Mouse (Mus musculus) embryonic facial prominence, embryonic 12.5 days (tissue): ENCODE measurements at regions not wholly inside any gene's neighbourhood (a gene's known extent, or its start where the extent isn't known, plus 50 kb on each side); places are given as distances from the start of the nearest gene placed in this dataset.
A peak's percentile ranks its signal among the peaks of the same experiment; 100 is the strongest.

ENCODE experiments used
- ATAC-seq: fragments of 200-750 bp; cut with Nextera tagmentation; 2 replicates; pipeline ENCODE4 v1.8.0; 2017; ENCODE audit not compliant: insufficient number of reproducible peaks, insufficient read depth, low FRiP score, low TSS enrichment
- H3K27ac ChIP-seq: fragments of 300-500 bp; sonication (generic); 2 replicates; pipeline ENCODE4 v1.5.1; 2016; ENCODE audit warnings: mild to moderate bottlenecking
- H3K27me3 ChIP-seq: fragments of 300-500 bp; sonication (generic); 2 replicates; pipeline ENCODE4 v1.6.1; 2016; ENCODE audit warnings: mild to moderate bottlenecking, moderate library complexity
- H3K36me3 ChIP-seq: fragments of 300-500 bp; sonication (generic); 2 replicates; pipeline ENCODE4 v1.6.1; 2016; ENCODE audit warnings: mild to moderate bottlenecking
- H3K4me1 ChIP-seq: fragments of 300-500 bp; sonication (generic); 2 replicates; pipeline ENCODE4 v1.6.1; 2016
- H3K4me2 ChIP-seq: fragments of 300-500 bp; sonication (generic); replicated peaks from 2 replicates; pipeline ENCODE4 v1.6.1; 2016; ENCODE audit warnings: mild to moderate bottlenecking, moderate library complexity
- H3K4me3 ChIP-seq: fragments of 300-500 bp; sonication (generic); 2 replicates; pipeline ENCODE4 v1.5.1; 2016; ENCODE audit warnings: mild to moderate bottlenecking
- H3K9ac ChIP-seq: fragments of 300-500 bp; sonication (generic); 2 replicates; pipeline ENCODE4 v1.6.1; 2016; ENCODE audit warnings: mild to moderate bottlenecking, moderate library complexity
- H3K9me3 ChIP-seq: fragments of 300-500 bp; sonication (generic); 2 replicates; pipeline ENCODE4 v1.6.1; 2016; ENCODE audit warnings: mild to moderate bottlenecking, moderate library complexity
- WGBS: fragments of 180-500 bp; shearing (Covaris S2); methylation state at CpG from one replicate; pipeline ENCODE4 v1.1.7; 2016; 5-methylcytosine and 5-hydroxymethylcytosine counted together

DNA sequence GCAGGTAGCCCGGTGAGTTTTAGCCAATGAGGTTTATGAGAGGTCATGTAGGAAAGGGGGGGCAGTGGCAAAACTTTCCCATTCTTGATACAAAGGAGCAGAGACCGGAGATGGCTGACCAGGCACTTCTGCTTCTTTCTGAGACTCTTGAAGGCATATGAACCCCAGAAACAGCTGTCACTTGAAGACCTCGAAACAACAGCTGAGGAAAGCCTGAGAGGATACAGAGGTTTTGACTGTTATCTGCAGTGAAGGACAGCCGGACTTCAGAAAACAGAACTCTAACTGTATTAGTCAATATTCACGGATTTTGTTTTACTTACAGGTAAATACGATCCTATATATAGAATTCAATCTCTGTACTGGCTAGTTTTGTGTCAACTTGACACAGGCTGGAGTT, 50.0 kb upstream of the Tiparp start:
- H3K4me1 ChIP-seq = peaks cover 5% of the 10 kb centered on the region; the same call in 1 of the 2 replicates

GRCm38 (mm10) chr3:65477111-65477510, 51.1 kb upstream of the Tiparp start:
- Histone ChIP-seq H3K27ac (no peak overlapping the region), H3K9ac (no peak overlapping the region), H3K9me3 (no peaks in the 10 kb centered on the region), H3K4me3 (no peak overlapping the region), H3K36me3 (no peaks in the 10 kb centered on the region), H3K4me1 (0 out of 2 replicates have a peak, but pooled peaks cover 5% of the 10 kb centered on the region), H3K27me3 (no peaks in the 10 kb centered on the region), H3K4me2 (no peak overlapping the region)
- WGBS = 49% methylated on average over 4 of the region's 4 CpGs
- ATAC-seq = no peak

More for the DNA sequence above, 50.0 kb upstream of the Tiparp start:
- Histone ChIP-seq H3K27me3 (no peaks in the 10 kb centered on the region), H3K4me2 (no peak overlapping the region), H3K27ac (no peak overlapping the region), H3K9me3 (no peaks in the 10 kb centered on the region), H3K36me3 (no peaks in the 10 kb centered on the region), H3K9ac (no peak overlapping the region), H3K4me3 (no peak overlapping the region)
- no peak for ATAC-seq
- 83% methylated on average over 6 of the region's 6 CpGs for WGBS

- Histone ChIP-seq H3K36me3 (no peaks in the 10 kb centered on the region), H3K27me3 (no peaks in the 10 kb centered on the region), H3K9me3 (no peaks in the 10 kb centered on the region), H3K4me2 (no peak overlapping the region), H3K27ac (no peak overlapping the region), H3K4me1 (0 out of 2 replicates have a peak, but pooled peaks cover 5% of the 10 kb centered on the region), H3K9ac (no peak overlapping the region), H3K4me3 (no peak overlapping the region)
- no peak for ATAC-seq
- 77% methylated on average over 19 of the region's 19 CpGs for WGBS
Measured at GRCm38 (mm10) chr3:65476091-65476953, 51.9 kb upstream of the Tiparp start.

DNA sequence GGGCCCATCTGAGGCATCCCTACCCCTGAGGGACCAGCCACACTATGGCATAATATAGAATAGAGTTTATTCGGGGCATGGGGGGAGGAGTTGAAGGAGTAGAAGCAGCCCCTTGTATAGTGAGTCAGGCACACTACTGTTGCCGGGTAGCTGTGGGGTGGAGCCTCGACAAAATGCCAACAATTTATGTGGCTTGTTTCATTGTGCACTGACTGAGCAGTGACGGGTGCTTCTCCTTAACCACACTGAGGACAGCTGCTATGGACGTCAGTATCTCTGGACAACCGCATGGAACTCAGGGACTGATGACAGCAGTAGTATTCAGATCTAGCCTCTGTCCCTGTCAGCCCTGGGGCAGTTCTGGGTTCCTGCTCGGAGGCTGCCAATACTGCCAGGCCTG, 53.6 kb upstream of the Tiparp start:
- no peak for ATAC-seq
- no peaks in the 10 kb centered on the region for H3K9me3 ChIP-seq
- no peak overlapping the region for H3K9ac ChIP-seq
- WGBS = 55% methylated on average over 7 of the region's 7 CpGs
- H3K4me2 ChIP-seq = no peak overlapping the region
- H3K27me3 ChIP-seq = no peaks in the 10 kb centered on the region
- H3K4me1 ChIP-seq = 0 out of 2 replicates have a peak, but pooled peaks cover 5% of the 10 kb centered on the region
- no peak overlapping the region for H3K27ac ChIP-seq
- no peaks in the 10 kb centered on the region for H3K36me3 ChIP-seq
- H3K4me3 ChIP-seq = no peak overlapping the region

- Histone ChIP-seq H3K4me3 (no peak overlapping the region), H3K4me1 (0 out of 2 replicates have a peak, but pooled peaks cover under 1% of the 10 kb centered on the region), H3K9ac (no peak overlapping the region), H3K27me3 (no peaks in the 10 kb centered on the region), H3K27ac (no peak overlapping the region), H3K36me3 (no peaks in the 10 kb centered on the region), H3K9me3 (no peaks in the 10 kb centered on the region), H3K4me2 (no peak overlapping the region)
- ATAC-seq = no peak
- 83% methylated on average over 7 of the region's 7 CpGs for WGBS
Measured at GRCm38 (mm10) chr3:65471796-65472195, 56.4 kb upstream of the Tiparp start.

GRCm38 (mm10) chr3:65469207-65469606, 59.0 kb upstream of the Tiparp start:
- H3K36me3 ChIP-seq = no peaks in the 10 kb centered on the region
- ATAC-seq = no peak
- 71% methylated on average over 4 of the region's 4 CpGs for WGBS
- H3K4me2 ChIP-seq = no peak overlapping the region
- H3K4me3 ChIP-seq = no peak overlapping the region
- H3K9me3 ChIP-seq = no peaks in the 10 kb centered on the region
- H3K27me3 ChIP-seq = no peaks in the 10 kb centered on the region
- H3K9ac ChIP-seq = no peak overlapping the region
- H3K4me1 ChIP-seq = no peaks in the 10 kb centered on the region
- H3K27ac ChIP-seq = no peak overlapping the region

DNA sequence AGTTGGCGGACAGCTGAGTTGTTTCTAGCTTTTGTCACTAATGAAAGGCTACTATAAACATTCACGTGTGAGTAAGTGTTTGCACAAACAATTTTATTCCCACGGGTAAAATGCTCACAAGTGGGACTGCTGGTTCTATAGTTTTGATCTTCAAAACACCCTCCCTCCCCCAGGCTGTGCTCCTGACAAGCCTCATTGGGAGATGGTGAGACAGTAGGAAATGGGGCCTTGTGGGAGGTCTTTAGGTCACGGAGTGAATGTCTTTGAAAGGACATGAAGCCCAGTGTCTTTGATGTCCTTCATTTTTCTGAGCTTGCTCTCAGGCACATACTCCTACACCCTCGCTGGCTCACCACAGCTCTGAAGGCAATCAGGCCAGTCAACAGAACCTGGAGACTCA, 63.4 kb upstream of the Tiparp start:
- Histone ChIP-seq H3K27me3 (no peaks in the 10 kb centered on the region), H3K36me3 (no peaks in the 10 kb centered on the region), H3K9me3 (no peaks in the 10 kb centered on the region), H3K4me1 (no peaks in the 10 kb centered on the region), H3K9ac (no peak overlapping the region), H3K4me3 (no peak overlapping the region), H3K27ac (no peak overlapping the region), H3K4me2 (no peak overlapping the region)
- 44% methylated on average over 5 of the region's 5 CpGs for WGBS
- ATAC-seq = no peak

DNA sequence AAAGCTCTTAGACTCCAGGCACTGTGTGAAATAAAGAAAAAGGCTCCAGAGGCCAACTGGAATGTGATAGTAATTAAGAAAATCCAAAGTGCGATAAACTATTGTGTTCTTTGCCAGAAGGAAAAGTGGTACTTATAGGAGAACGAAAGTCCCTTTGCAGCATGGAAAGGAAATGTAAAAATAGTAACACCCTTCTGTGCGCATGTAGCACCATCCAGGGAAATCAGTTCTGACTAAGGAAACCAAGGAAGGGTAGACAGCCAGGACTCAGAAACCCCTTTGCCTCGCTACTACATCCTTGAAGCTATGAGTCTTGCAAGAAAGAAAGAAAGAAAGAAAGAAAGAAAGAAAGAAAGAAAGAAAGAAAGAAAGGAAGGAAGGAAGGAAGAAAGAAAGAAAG, 67.3 kb upstream of the Tiparp start:
- no peak overlapping the region for H3K9ac ChIP-seq
- 72% methylated on average over 4 of the region's 4 CpGs for WGBS
- H3K9me3 ChIP-seq = no peaks in the 10 kb centered on the region
- peaks cover 1% of the 10 kb centered on the region for H3K4me1 ChIP-seq
- no peak overlapping the region for H3K4me3 ChIP-seq
- no peak overlapping the region for H3K4me2 ChIP-seq
- ATAC-seq = no peak
- H3K27me3 ChIP-seq = no peaks in the 10 kb centered on the region
- no peaks in the 10 kb centered on the region for H3K36me3 ChIP-seq
- no peak overlapping the region for H3K27ac ChIP-seq

- Histone ChIP-seq H3K9me3 (no peaks in the 10 kb centered on the region), H3K9ac (no peak overlapping the region), H3K4me3 (no peak overlapping the region), H3K36me3 (no peaks in the 10 kb centered on the region), H3K4me1 (peaks cover 6% of the 10 kb centered on the region), H3K27me3 (no peaks in the 10 kb centered on the region), H3K27ac (no peak overlapping the region), H3K4me2 (no peak overlapping the region)
- no peak for ATAC-seq
- 86% methylated on average over 5 of the region's 5 CpGs for WGBS
Measured at GRCm38 (mm10) chr3:65459702-65460101, 67.3 kb upstream of the Ssr3 start.

DNA sequence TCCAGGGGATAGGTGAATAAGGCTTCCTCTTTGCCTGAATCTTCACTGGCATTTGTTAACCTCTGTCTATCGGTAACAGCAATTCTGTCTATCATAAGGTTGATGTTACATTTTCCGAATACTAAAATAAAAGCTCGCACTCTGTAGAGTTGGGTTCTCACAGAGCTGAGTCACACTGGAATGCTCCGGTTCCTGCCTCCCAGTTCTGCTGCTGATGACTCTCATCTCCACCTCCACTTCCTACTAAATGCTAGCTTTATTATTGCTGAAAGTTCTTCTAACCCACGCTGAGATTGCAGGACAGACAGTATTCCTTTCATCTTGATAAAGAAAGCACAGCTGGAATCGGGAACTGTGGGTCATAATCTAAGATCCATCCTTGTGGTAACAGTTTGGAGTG, 65.5 kb upstream of the Ssr3 start:
- H3K27me3 ChIP-seq = no peaks in the 10 kb centered on the region
- H3K4me2 ChIP-seq = no peak overlapping the region
- H3K4me1 ChIP-seq = peaks cover 6% of the 10 kb centered on the region
- WGBS = 81% methylated on average over 6 of the region's 6 CpGs
- no peak overlapping the region for H3K27ac ChIP-seq
- no peak overlapping the region for H3K9ac ChIP-seq
- no peak overlapping the region for H3K4me3 ChIP-seq
- ATAC-seq = no peak
- H3K9me3 ChIP-seq = no peaks in the 10 kb centered on the region
- no peaks in the 10 kb centered on the region for H3K36me3 ChIP-seq

DNA sequence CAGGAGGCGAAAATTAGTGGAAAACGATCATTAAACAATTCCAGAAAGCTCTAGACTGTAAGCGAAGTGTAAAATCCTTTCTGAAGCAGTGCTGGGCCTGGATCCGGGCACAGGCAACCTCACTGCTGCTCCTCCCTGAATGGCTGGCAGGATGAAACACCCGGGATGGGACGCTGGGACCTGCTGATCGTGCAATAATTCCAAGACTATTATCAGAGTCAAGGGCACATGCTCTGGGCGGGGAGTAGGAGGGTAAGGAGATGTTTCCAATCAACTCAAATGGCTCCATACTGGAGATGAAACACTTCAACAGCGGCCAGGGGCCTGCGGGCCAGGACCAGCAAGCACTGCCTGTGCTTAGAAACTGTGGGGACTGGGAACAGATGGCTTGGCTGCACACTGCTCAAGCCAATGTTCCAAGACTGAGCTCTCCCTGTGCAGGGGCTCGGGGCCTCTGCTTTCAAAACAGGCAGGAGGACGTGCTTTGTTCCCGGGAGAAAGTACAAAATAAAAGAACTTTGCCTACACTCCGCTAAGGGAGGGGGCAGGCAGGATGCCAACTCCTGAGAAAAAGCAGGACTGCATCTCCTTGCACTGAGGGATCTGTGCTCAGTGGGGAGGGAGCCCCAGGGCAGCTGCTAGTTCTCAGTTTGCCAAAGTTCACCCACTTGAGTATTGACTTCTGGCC, 63.3 kb upstream of the Ssr3 start:
- H3K9ac ChIP-seq = no peak overlapping the region; the same call in 1 of the 2 replicates
- no peaks in the 10 kb centered on the region for H3K27me3 ChIP-seq
- H3K9me3 ChIP-seq = no peaks in the 10 kb centered on the region
- H3K4me1 ChIP-seq = peaks cover 6% of the 10 kb centered on the region
- no peak overlapping the region for H3K4me2 ChIP-seq
- peak overlapping the region; percentile 87 for H3K27ac ChIP-seq
- H3K36me3 ChIP-seq = no peaks in the 10 kb centered on the region
- no peak overlapping the region for H3K4me3 ChIP-seq
- peak; percentile 90 for ATAC-seq
- WGBS = 28% methylated on average over 14 of the region's 14 CpGs

DNA sequence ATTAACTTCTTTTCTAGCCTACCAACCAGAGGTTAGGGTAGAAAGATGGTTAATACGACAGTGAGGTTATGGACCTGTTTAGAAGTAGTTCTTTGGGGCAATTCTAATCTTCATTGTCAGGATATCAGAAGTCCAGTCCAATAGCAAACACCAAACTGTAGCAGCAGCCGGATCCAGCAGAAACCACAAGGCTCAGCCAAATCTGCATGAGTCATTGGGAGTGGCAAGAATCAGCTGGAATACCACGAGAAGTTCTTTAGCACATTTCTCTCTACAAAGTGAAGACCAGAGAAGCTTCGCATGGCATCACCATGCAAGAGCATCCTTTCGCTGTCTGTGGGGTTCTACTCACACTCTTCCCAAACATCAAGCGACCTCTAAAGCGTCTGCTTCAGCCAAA, 61.9 kb upstream of the Ssr3 start:
- H3K4me2 ChIP-seq = no peak overlapping the region
- H3K36me3 ChIP-seq = no peaks in the 10 kb centered on the region
- H3K9me3 ChIP-seq = no peaks in the 10 kb centered on the region
- no peak overlapping the region for H3K4me3 ChIP-seq
- H3K4me1 ChIP-seq = peaks cover 6% of the 10 kb centered on the region
- H3K9ac ChIP-seq = no peak overlapping the region
- no peak overlapping the region for H3K27ac ChIP-seq
- WGBS = 95% methylated on average over 7 of the region's 7 CpGs
- H3K27me3 ChIP-seq = no peaks in the 10 kb centered on the region
- no peak for ATAC-seq
